Mouse (Mus musculus) lung, embryonic 16.5 days (tissue): ENCODE measurements around the gene Cntfr. TPM values are rescaled to one million over a fixed set of nuclear protein-coding genes. Genes with fewer than 3 reads are reported as not detected.
"Not testable (repeated sequence)": the region's sequence is repeated elsewhere in the genome, so short reads cannot be mapped to it uniquely, and the experiment has no call there.

ENCODE experiments used
- ATAC-seq: fragments of 200-750 bp; cut with Nextera tagmentation; 2 replicates; pipeline ENCODE4 v1.8.0; 2017; ENCODE audit warnings: low read depth, mild to moderate bottlenecking, moderate library complexity
- H3K27ac ChIP-seq: fragments of 300-500 bp; sonication (generic); 2 replicates; pipeline ENCODE4 v1.5.1; 2014; ENCODE audit warnings: mild to moderate bottlenecking, control low read depth, low read length
- H3K27me3 ChIP-seq: fragments of 300-500 bp; sonication (generic); 2 replicates; pipeline ENCODE4 v1.6.1; 2014; ENCODE audit warnings: low read depth, low read length, mixed read lengths; ENCODE audit not compliant: control insufficient read depth, insufficient read depth
- H3K36me3 ChIP-seq: fragments of 300-500 bp; sonication (generic); 2 replicates; pipeline ENCODE4 v1.6.1; 2014; ENCODE audit warnings: low read length; ENCODE audit not compliant: control insufficient read depth, insufficient read depth
- H3K4me1 ChIP-seq: fragments of 300-500 bp; sonication (generic); replicated peaks from 2 replicates; pipeline ENCODE4 v1.6.1; 2014; ENCODE audit warnings: low read length, mixed read lengths; ENCODE audit not compliant: control insufficient read depth, insufficient read depth
- H3K4me2 ChIP-seq: fragments of 300-500 bp; sonication (generic); 2 replicates; pipeline ENCODE4 v1.6.1; 2014; ENCODE audit warnings: low read depth, low read length, control low read depth
- H3K4me3 ChIP-seq: fragments of 300-500 bp; sonication (generic); 2 replicates; pipeline ENCODE4 v1.5.1; 2014; ENCODE audit warnings: mild to moderate bottlenecking, low read length, control low read depth
- H3K9ac ChIP-seq: fragments of 300-500 bp; sonication (generic); 2 replicates; pipeline ENCODE4 v1.6.1; 2014; ENCODE audit warnings: low read length, control low read depth
- H3K9me3 ChIP-seq: fragments of 300-500 bp; sonication (generic); 2 replicates; pipeline ENCODE4 v1.6.1; 2016; ENCODE audit warnings: low read length; ENCODE audit not compliant: control insufficient read depth
- WGBS: fragments of 180-500 bp; shearing (Covaris S2); extraction: QIAGEN DNeasy Blood & Tissue Kit; methylation state at CpG from one replicate; pipeline ENCODE4 v1.1.7; 2014; 5-methylcytosine and 5-hydroxymethylcytosine counted together
- polyA plus RNA-seq: library from polyadenylated mRNA; unstranded; fragments of >200 nt; fragmentation: Nextera tagmentation; extraction: Ambion mirVana; gene quantifications from 2 replicates; pipeline ENCODE4 v1.2.1, GENCODE M21; 2015

Gene Cntfr
- polyA plus RNA-seq, 1 experiment from 2014 or later: 8.4 TPM

DNA sequence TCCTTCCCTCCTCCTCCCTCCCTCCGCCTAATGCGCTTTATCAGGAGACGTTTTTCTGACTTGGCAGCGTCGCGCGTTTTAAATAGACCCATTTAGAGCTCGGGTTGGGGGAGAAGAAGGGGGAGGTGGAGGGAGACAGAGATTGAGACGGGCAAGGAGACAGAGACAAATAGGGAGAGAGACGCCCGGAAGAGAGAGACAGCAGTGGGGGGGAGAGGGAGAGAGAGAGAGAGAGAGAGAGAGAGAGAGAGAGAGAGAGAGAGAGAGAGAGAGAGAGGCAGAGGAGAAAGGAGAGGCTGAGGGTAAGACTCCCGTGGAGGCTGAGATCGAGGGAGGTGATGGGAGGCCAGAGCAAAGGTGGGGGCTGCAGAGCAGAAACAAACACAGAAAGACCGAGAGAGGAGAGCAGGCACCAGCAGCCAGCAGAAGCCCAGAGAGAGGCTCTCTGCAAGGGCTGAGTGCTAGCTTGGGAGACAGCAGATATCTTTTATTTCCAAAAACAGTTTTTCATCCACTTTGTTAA, 11.9 kb downstream of the Cntfr start:
- H3K27me3 ChIP-seq, H3K4me1 ChIP-seq, H3K4me2 ChIP-seq, H3K9ac ChIP-seq, H3K36me3 ChIP-seq, H3K4me3 ChIP-seq, H3K27ac ChIP-seq, H3K9me3 ChIP-seq: not testable (repeated sequence)
- WGBS: 1% methylated on average over 14 of the region's 14 CpGs
- ATAC-seq: peak; percentile 22; the same call in 1 of the 2 replicates

DNA sequence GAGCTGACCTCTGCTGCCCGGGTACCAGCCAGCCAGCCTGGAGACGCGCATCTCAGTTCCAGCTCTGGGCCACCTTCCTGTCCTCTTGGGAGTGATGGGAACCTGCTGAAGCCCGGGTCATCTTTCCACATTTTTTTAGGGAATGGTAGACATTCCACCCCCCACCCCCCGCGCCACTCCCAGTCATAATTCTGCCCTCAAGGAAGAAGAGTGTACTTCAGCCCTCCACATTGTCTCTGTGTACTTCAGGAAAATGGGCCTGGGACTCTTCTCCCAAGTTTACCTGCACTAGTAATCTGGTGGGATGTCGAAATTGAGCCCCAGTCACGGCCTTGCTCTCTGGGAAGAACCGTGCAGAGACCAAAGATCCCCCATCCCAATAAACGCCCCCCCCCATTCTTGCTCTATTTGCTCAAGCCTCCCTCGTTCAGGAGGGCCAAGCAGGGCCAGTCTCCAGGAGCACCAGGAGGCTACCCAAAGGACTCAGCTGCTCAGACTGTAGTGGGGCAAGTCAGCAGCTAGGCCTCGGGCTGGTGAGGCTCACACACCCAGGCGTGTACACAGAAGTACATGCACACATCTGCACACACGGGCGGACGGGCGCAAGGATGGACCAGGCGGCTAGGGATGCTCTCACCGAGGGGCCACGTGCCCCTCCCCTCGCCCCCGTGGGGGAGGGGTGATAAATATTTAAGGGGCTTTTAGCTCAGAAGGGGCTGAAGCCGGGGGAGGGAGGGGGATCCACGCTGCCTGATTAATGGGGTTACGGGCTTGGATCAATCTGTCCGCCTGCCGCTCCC, 12.6 kb downstream of the Cntfr start:
- 4% methylated on average over 22 of the region's 27 CpGs for WGBS
- H3K4me3 ChIP-seq, H3K27me3 ChIP-seq, H3K27ac ChIP-seq, H3K9me3 ChIP-seq, H3K36me3 ChIP-seq, H3K9ac ChIP-seq, H3K4me1 ChIP-seq: not testable (repeated sequence)
- 0 out of 2 replicates have a peak overlapping the region, but pooled peaks have one; percentile 11 for H3K4me2 ChIP-seq
- peak; percentile 17; the same call in 1 of the 2 replicates for ATAC-seq

DNA sequence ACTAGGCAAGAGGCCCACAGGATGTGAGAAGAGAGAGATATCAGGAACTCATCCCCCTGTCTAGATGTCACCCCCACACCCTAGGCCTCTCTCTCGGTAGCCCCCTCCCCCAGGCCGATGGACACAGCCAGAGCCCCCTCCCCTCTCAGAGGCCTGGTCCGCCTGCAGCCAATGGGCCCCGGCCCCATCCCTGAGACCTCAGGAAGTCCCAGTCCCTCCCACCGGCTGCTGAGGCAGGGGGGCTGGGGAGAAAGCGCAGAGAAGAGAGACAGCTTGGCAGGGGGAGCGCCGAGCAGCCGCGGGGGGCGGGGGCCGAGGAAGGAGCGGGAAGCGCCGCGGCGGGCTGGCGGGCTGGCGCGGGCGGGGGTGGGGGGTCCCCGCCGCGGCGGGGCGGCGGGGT, 13.6 kb downstream of the Cntfr start:
- Histone ChIP-seq H3K4me1 (peaks cover 17% of the 10 kb centered on the region), H3K4me2 (peak overlapping the region; percentile 42)
- H3K27ac ChIP-seq, H3K9ac ChIP-seq, H3K27me3 ChIP-seq, H3K4me3 ChIP-seq, H3K9me3 ChIP-seq, H3K36me3 ChIP-seq: not testable (repeated sequence)
- ATAC-seq: peak; percentile 58
- WGBS: 4% methylated on average over 9 of the region's 27 CpGs

DNA sequence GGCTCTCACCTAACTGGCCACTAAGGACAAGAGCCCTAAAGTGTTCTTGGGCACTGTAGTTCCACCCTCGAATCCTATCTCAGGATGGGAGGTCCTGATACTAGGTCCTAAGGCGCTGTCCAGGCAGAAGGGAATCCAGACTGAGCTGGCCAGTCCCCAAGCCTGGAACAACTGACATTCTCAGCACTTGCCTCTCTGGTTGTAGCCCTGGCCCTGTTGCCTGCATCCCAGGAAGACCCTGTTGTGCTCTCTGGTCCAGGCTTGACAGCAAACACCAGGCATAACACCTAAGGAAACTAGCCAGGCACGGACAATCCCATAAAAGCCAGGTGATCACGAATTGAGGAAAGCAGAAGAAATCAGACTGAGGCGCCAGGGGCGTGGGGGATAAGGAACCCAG, 14.1 kb downstream of the Cntfr start:
- Histone ChIP-seq H3K27me3 (peaks cover 2% of the 10 kb centered on the region; the same call in 1 of the 2 replicates), H3K9me3 (no peaks in the 10 kb centered on the region), H3K27ac (no peak overlapping the region), H3K4me3 (no peak overlapping the region), H3K9ac (no peak overlapping the region), H3K4me2 (no peak overlapping the region), H3K36me3 (no peaks in the 10 kb centered on the region), H3K4me1 (peaks cover 19% of the 10 kb centered on the region)
- ATAC-seq: no peak
- 25% methylated on average over 6 of the region's 6 CpGs for WGBS

DNA sequence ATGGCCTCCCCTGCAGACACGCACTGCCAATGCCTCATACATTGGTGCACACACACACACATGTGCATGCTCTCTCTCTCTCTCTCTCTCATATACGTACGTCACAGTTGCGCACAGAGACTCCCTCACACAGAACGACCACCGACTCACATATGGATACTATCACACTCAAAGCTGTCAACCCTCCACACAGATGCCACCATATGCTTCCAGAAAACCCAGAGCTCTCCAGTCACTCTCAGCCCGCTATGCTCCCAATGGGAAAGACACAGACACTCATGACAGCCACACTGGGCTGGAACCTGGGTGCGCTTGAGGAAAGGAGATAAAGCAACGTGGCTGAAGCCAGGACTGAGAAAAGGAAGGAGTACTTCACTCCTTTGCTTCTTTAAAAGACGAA, 14.9 kb downstream of the Cntfr start:
- no peak for ATAC-seq
- H3K4me2 ChIP-seq: no peak overlapping the region
- peaks cover 2% of the 10 kb centered on the region; the same call in 1 of the 2 replicates for H3K27me3 ChIP-seq
- H3K9me3 ChIP-seq: no peaks in the 10 kb centered on the region
- H3K27ac ChIP-seq: no peak overlapping the region
- 53% methylated on average over 10 of the region's 10 CpGs for WGBS
- no peaks in the 10 kb centered on the region for H3K36me3 ChIP-seq
- peaks cover 27% of the 10 kb centered on the region for H3K4me1 ChIP-seq
- H3K9ac ChIP-seq: no peak overlapping the region
- H3K4me3 ChIP-seq: no peak overlapping the region

DNA sequence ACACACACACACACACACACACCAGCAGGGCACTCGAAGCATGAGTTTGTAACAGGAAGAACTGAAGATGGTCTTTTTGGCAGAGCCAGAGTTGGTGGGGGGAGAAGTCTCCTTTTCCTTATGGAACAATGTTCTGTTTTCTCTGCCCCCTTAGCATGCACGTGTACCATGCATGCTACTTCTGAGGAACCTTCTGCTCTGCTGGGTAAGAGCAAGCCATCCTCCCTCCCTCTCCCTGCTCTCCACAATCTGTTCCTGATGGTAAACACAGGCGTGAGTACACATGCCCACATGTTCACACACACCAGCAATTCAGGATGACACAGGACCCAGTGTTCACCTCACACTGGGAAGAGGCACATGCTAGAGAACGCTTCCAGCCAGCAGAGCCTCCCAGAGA, 15.7 kb downstream of the Cntfr start:
- no peak for ATAC-seq
- Histone ChIP-seq H3K27me3 (peaks cover 2% of the 10 kb centered on the region; the same call in 1 of the 2 replicates), H3K9me3 (no peaks in the 10 kb centered on the region), H3K36me3 (no peaks in the 10 kb centered on the region), H3K4me3 (no peak overlapping the region), H3K27ac (no peak overlapping the region), H3K9ac (no peak overlapping the region), H3K4me1 (peaks cover 35% of the 10 kb centered on the region), H3K4me2 (no peak overlapping the region)
- WGBS: 52% methylated on average over 4 of the region's 4 CpGs

DNA sequence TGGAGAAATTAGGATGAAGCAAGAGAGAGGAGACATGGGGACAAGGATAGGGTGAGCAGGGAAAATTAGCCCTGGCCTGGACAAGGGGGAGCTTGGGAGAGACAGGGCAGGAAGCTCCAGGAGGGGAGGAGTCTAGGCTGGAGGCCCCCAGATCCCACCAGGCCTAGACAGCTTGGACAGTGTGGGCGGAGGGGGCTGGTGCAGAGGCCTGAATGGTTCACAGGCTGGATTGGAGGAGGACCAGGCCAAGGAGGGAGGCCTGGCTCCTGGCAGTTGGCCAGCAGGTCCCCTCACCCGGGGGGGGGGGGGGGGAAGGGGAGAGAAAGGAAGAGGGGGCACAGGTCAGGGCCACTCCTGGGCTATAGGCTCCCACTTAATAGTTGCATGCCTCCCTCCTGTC, 17.6 kb downstream of the Cntfr start:
- Histone ChIP-seq H3K4me3 (no peak overlapping the region), H3K36me3 (no peaks in the 10 kb centered on the region), H3K9me3 (no peaks in the 10 kb centered on the region), H3K9ac (no peak overlapping the region), H3K4me2 (no peak overlapping the region), H3K27ac (0 out of 2 replicates have a peak overlapping the region, but pooled peaks have one; percentile 13), H3K4me1 (peaks cover 38% of the 10 kb centered on the region), H3K27me3 (peaks cover 2% of the 10 kb centered on the region; the same call in 1 of the 2 replicates)
- ATAC-seq: no peak
- 57% methylated on average over 1 of the region's 2 CpGs for WGBS

DNA sequence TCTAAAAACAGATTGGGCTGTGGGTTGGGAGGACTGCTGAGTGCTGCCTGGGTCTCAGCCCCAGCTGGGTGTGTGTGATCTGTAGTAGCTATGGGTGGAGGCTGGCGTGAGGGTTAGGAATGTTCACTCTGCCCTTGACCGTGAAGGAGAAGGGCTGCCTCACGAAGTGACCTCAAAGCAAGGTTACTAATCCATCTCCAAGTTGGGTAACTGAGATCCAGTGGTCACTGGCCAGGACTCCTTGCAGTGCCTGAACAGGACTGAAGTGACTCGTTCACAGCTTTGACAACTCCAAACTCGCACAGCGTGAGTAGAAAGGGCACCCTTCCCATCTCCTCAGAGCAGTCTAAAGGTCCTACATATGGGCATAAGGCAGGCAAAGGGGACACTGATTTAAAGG, 18.0 kb downstream of the Cntfr start:
- Histone ChIP-seq H3K4me1 (peaks cover 38% of the 10 kb centered on the region), H3K27ac (0 out of 2 replicates have a peak overlapping the region, but pooled peaks have one; percentile 13), H3K9me3 (no peaks in the 10 kb centered on the region), H3K36me3 (no peaks in the 10 kb centered on the region), H3K4me3 (no peak overlapping the region), H3K27me3 (peaks cover 2% of the 10 kb centered on the region; the same call in 1 of the 2 replicates), H3K9ac (no peak overlapping the region), H3K4me2 (no peak overlapping the region)
- WGBS: 48% methylated on average over 6 of the region's 6 CpGs
- no peak for ATAC-seq

DNA sequence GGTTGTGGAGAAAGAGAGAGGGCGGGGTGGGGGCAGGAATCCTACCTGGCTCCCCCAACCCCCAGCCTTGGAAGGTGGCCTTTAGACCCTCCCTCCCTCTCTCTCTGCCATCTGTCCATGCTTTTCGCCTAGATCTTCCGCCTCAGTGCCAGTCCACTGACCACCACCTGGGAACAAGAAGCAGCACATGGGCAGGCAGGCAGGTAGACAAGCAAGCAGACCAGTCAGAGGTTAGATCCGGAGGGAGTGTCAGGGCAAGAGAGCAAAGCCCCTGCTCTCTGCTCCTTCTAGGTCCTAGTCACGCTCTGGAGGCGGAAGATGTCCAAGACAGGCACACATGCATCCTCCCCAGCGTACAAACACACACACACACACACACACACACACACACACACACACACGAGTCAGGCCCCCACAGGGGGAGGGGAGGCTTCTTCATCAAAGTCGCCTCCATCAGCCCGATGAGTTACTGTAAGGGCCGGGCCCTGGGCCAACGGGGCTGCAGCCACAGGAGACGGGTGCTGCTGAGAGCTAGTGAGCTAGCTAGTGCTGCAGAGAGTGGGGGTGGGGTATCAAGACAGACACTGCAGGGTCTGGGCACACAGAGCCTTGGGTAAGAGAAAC, 19.8 kb downstream of the Cntfr start:
- Histone ChIP-seq H3K9me3 (no peaks in the 10 kb centered on the region), H3K9ac (no peak overlapping the region), H3K4me2 (no peak overlapping the region), H3K36me3 (no peaks in the 10 kb centered on the region), H3K4me1 (peaks cover 39% of the 10 kb centered on the region), H3K27ac (peak overlapping the region; percentile 55), H3K27me3 (no peaks in the 10 kb centered on the region), H3K4me3 (no peak overlapping the region)
- peak; percentile 82 for ATAC-seq
- WGBS: 37% methylated on average over 13 of the region's 13 CpGs
